13 mouse cellular contexts compared by ENCODE assay signal in genomic region chr11:95088286-95088685, GRCm38 (mm10). TPM values are rescaled to one million over a fixed set of nuclear protein-coding genes. Genes with fewer than 3 reads are reported as not detected.
A peak's percentile ranks its signal among the peaks of the same experiment; 100 is the strongest.
DNase-seq lines count a peak whose midpoint lies in the region; ATAC-seq and TF ChIP-seq lines count a peak whose summit lies in the region.
"Had no signal": no experiment of that assay in that cellular context is flagged by ENCODE, and none has a peak within 500 bp of the region (broad histone marks: within the 10 kb centered on the region; RNA-seq: fewer than 3 reads in every experiment).

No protein-coding gene starts in this region.

- no peak overlapping the region for H3K9ac ChIP-seq in hindbrain, postnatal 0 days (replicated peaks; ENCODE audit: low read length)
- H3K9ac ChIP-seq in hindbrain, embryonic 14.5 days = no peak overlapping the region
- H3K9ac ChIP-seq in lung, embryonic 16.5 days (ENCODE audit: low read length) = no peak overlapping the region
- no peak overlapping the region for H3K9ac ChIP-seq in stomach, embryonic 15.5 days
- H3K9ac ChIP-seq: embryonic facial prominence, embryonic 13.5 days; liver, embryonic 13.5 days had no signal

- WGBS in hindbrain, postnatal 0 days = 68% methylated on average over 7 of the region's 7 CpGs
- 64% methylated on average over 7 of the region's 7 CpGs for WGBS in hindbrain, embryonic 14.5 days
- WGBS in lung, embryonic 16.5 days = 43% methylated on average over 7 of the region's 7 CpGs
- WGBS in stomach, embryonic 15.5 days = 58% methylated on average over 7 of the region's 7 CpGs

- H3K9me3 ChIP-seq in hindbrain, postnatal 0 days (ENCODE audit: low read length) = no peaks in the 10 kb centered on the region
- H3K9me3 ChIP-seq in hindbrain, embryonic 14.5 days (ENCODE audit: control insufficient read depth, low read length) = no peaks in the 10 kb centered on the region
- H3K9me3 ChIP-seq in lung, embryonic 16.5 days (ENCODE audit: control insufficient read depth, low read length) = no peaks in the 10 kb centered on the region
- H3K9me3 ChIP-seq in stomach, embryonic 15.5 days = no peaks in the 10 kb centered on the region
- H3K9me3 ChIP-seq: embryonic facial prominence, embryonic 13.5 days; liver, embryonic 13.5 days had no signal

- no peaks in the 10 kb centered on the region for H3K36me3 ChIP-seq in hindbrain, postnatal 0 days (ENCODE audit: insufficient read depth, low read length)
- no peaks in the 10 kb centered on the region for H3K36me3 ChIP-seq in hindbrain, embryonic 14.5 days (replicated peaks; ENCODE audit: control insufficient read depth, insufficient read depth)
- H3K36me3 ChIP-seq in lung, embryonic 16.5 days (ENCODE audit: control insufficient read depth, insufficient read depth, low read length) = no peaks in the 10 kb centered on the region
- no peaks in the 10 kb centered on the region for H3K36me3 ChIP-seq in stomach, embryonic 15.5 days
- H3K36me3 ChIP-seq: embryonic facial prominence, embryonic 13.5 days; liver, embryonic 13.5 days had no signal

- 0 out of 2 replicates have a peak overlapping the region, but pooled peaks have one; percentile 11 for H3K27ac ChIP-seq in hindbrain, postnatal 0 days
- H3K27ac ChIP-seq in hindbrain, embryonic 14.5 days = no peak overlapping the region
- H3K27ac ChIP-seq in lung, embryonic 16.5 days (ENCODE audit: low read length) = peak overlapping the region; percentile 62
- H3K27ac ChIP-seq in stomach, embryonic 15.5 days = peak overlapping the region; percentile 78
- H3K27ac ChIP-seq: embryonic facial prominence, embryonic 13.5 days; liver, embryonic 13.5 days had no signal

- no peak overlapping the region for H3K4me2 ChIP-seq in hindbrain, postnatal 0 days (ENCODE audit: low read depth, low read length)
- H3K4me2 ChIP-seq in hindbrain, embryonic 14.5 days (replicated peaks) = no peak overlapping the region
- H3K4me2 ChIP-seq in lung, embryonic 16.5 days (ENCODE audit: low read depth, low read length) = no peak overlapping the region
- H3K4me2 ChIP-seq in stomach, embryonic 15.5 days = no peak overlapping the region
- H3K4me2 ChIP-seq: embryonic facial prominence, embryonic 13.5 days; liver, embryonic 13.5 days had no signal

- no peak for DNase-seq in hindbrain, postnatal 0 days (ENCODE audit: low spot score)
- no peak for DNase-seq in hindbrain, embryonic 14.5 days (ENCODE audit: low spot score)
- DNase-seq in lung, postnatal 14 days = no peak
- DNase-seq in urinary bladder, postnatal 36 days (ENCODE audit: low spot score in 2 of 2) = no peak
- DNase-seq: liver, embryonic 13.5 days; midbrain, embryonic 14.5 days; thymus, postnatal 14 days had no signal

- no peak overlapping the region for H3K4me3 ChIP-seq in hindbrain, postnatal 0 days (ENCODE audit: low read length)
- H3K4me3 ChIP-seq in hindbrain, embryonic 14.5 days (replicated peaks; ENCODE audit: low read length) = no peak overlapping the region
- H3K4me3 ChIP-seq in lung, embryonic 16.5 days (ENCODE audit: low read length) = no peak overlapping the region
- H3K4me3 ChIP-seq in stomach, embryonic 15.5 days (replicated peaks) = no peak overlapping the region
- H3K4me3 ChIP-seq: embryonic facial prominence, embryonic 13.5 days; liver, embryonic 13.5 days had no signal

- no peaks in the 10 kb centered on the region for H3K27me3 ChIP-seq in hindbrain, postnatal 0 days (ENCODE audit: insufficient read depth, low read length)
- no peaks in the 10 kb centered on the region for H3K27me3 ChIP-seq in hindbrain, embryonic 14.5 days (ENCODE audit: control insufficient read depth, insufficient read depth, low read length)
- H3K27me3 ChIP-seq in lung, embryonic 16.5 days (ENCODE audit: control insufficient read depth, insufficient read depth, low read depth, low read length) = no peaks in the 10 kb centered on the region
- no peaks in the 10 kb centered on the region for H3K27me3 ChIP-seq in stomach, embryonic 15.5 days (replicated peaks)
- H3K27me3 ChIP-seq: embryonic facial prominence, embryonic 13.5 days had no signal

- TF ChIP-seq CTCF in hindbrain, postnatal 0 days (IDR thresholded peaks at IDR 0.05; ENCODE audit: low read depth) = no peak

- no peak for ATAC-seq in hindbrain, postnatal 0 days
- ATAC-seq in hindbrain, embryonic 14.5 days (ENCODE audit: low FRiP score) = no peak
- no peak for ATAC-seq in lung, embryonic 16.5 days (ENCODE audit: low read depth)
- peak; percentile 42; the same call in 1 of the 2 replicates for ATAC-seq in granulocyte monocyte progenitor cell, adult 5-6 weeks (replicated peaks; ENCODE audit: poor library complexity, severe bottlenecking)
- no peak for ATAC-seq in stomach, embryonic 15.5 days (ENCODE audit: insufficient read depth, low FRiP score, low read depth)

- 0 out of 2 replicates have a peak, but pooled peaks cover 10% of the 10 kb centered on the region for H3K4me1 ChIP-seq in hindbrain, postnatal 0 days (ENCODE audit: insufficient read depth, low read length)
- H3K4me1 ChIP-seq in hindbrain, embryonic 14.5 days (replicated peaks; ENCODE audit: control insufficient read depth, insufficient read depth, low read length) = 0 out of 2 replicates have a peak, but pooled peaks cover 3% of the 10 kb centered on the region
- peaks cover 34% of the 10 kb centered on the region for H3K4me1 ChIP-seq in lung, embryonic 16.5 days (replicated peaks; ENCODE audit: control insufficient read depth, insufficient read depth, low read length)
- peaks cover 17% of the 10 kb centered on the region; the same call in 1 of the 2 replicates for H3K4me1 ChIP-seq in stomach, embryonic 15.5 days

RNA-seq across cellular contexts. Expression of gene Itga3, which starts 11.7 kb away (rescaled TPM):
- total RNA-seq in hindbrain, postnatal 0 days (2014; rRNA removed) = 55.4 and 68.8 TPM in 2 replicates
- 13.2 and 14.4 TPM in 2 replicates for polyA plus RNA-seq in hindbrain, postnatal 0 days (2015; fragmentation: Nextera tagmentation; extraction: Ambion mirVana)
- polyA plus RNA-seq in hindbrain, embryonic 14.5 days (2014; fragmentation: Nextera tagmentation; extraction: Ambion mirVana) = 15.6 and 16.9 TPM in 2 replicates
- 23.3 and 25.8 TPM in 2 replicates for polyA plus RNA-seq in lung, embryonic 16.5 days (2015; fragmentation: Nextera tagmentation; extraction: Ambion mirVana)
- total RNA-seq in granulocyte monocyte progenitor cell, adult 5-6 weeks (2014; fragmentation: Nextera tagmentation) = not detected in 2 replicates
- not detected in 2 replicates for total RNA-seq in granulocyte monocyte progenitor cell, adult 5-6 weeks (2017)
- 23.8 and 24.1 TPM in 2 replicates for polyA plus RNA-seq in stomach, embryonic 15.5 days (2015; fragmentation: Nextera tagmentation; extraction: Ambion mirVana)

RNA-seq across cellular contexts. Expression of gene Dlx3, which starts 31.6 kb away (rescaled TPM):
- total RNA-seq in hindbrain, postnatal 0 days (2014; rRNA removed) = 0.18 and 0.37 TPM in 2 replicates
- 0.23 and 0.28 TPM in 2 replicates for polyA plus RNA-seq in hindbrain, postnatal 0 days (2015; fragmentation: Nextera tagmentation; extraction: Ambion mirVana)
- 0.07 and 0.27 TPM in 2 replicates for polyA plus RNA-seq in hindbrain, embryonic 14.5 days (2014; fragmentation: Nextera tagmentation; extraction: Ambion mirVana)
- polyA plus RNA-seq in lung, embryonic 16.5 days (2015; fragmentation: Nextera tagmentation; extraction: Ambion mirVana) = 0.31 and 0.77 TPM in 2 replicates
- total RNA-seq in granulocyte monocyte progenitor cell, adult 5-6 weeks (2014; fragmentation: Nextera tagmentation) = not detected in 2 replicates
- not detected in 2 replicates for total RNA-seq in granulocyte monocyte progenitor cell, adult 5-6 weeks (2017)
- polyA plus RNA-seq in stomach, embryonic 15.5 days (2015; fragmentation: Nextera tagmentation; extraction: Ambion mirVana) = 1.9 and 2.0 TPM in 2 replicates
- total RNA-seq: heart, postnatal 25 days; left cerebral cortex, adult 18-20 months had no signal

RNA-seq across cellular contexts. Expression of gene Pdk2, which starts 47.1 kb away (rescaled TPM):
- total RNA-seq in hindbrain, postnatal 0 days (2014; rRNA removed) = 25.0 and 32.0 TPM in 2 replicates
- 46.8 and 49.0 TPM in 2 replicates for polyA plus RNA-seq in hindbrain, postnatal 0 days (2015; fragmentation: Nextera tagmentation; extraction: Ambion mirVana)
- 22.7 and 25.2 TPM in 2 replicates for polyA plus RNA-seq in hindbrain, embryonic 14.5 days (2014; fragmentation: Nextera tagmentation; extraction: Ambion mirVana)
- 37.3 and 43.3 TPM in 2 replicates for polyA plus RNA-seq in lung, embryonic 16.5 days (2015; fragmentation: Nextera tagmentation; extraction: Ambion mirVana)
- 8.5 and 9.8 TPM in 2 replicates for total RNA-seq in granulocyte monocyte progenitor cell, adult 5-6 weeks (2014; fragmentation: Nextera tagmentation)
- 0.60 and 1.8 TPM in 2 replicates for total RNA-seq in granulocyte monocyte progenitor cell, adult 5-6 weeks (2017)
- polyA plus RNA-seq in stomach, embryonic 15.5 days (2015; fragmentation: Nextera tagmentation; extraction: Ambion mirVana) = 30.2 and 35.1 TPM in 2 replicates

RNA-seq across cellular contexts. Expression of gene Dlx4, which starts 57.8 kb away (rescaled TPM):
- 0.52 and 0.68 TPM in 2 replicates for total RNA-seq in hindbrain, postnatal 0 days (2014; rRNA removed)
- polyA plus RNA-seq in hindbrain, postnatal 0 days (2015; fragmentation: Nextera tagmentation; extraction: Ambion mirVana) = 0.29 and 0.43 TPM in 2 replicates
- polyA plus RNA-seq in hindbrain, embryonic 14.5 days (2014; fragmentation: Nextera tagmentation; extraction: Ambion mirVana) = not detected in 2 replicates
- polyA plus RNA-seq in lung, embryonic 16.5 days (2015; fragmentation: Nextera tagmentation; extraction: Ambion mirVana) = 1.0 and 1.3 TPM in 2 replicates
- not detected in 2 replicates for total RNA-seq in granulocyte monocyte progenitor cell, adult 5-6 weeks (2014; fragmentation: Nextera tagmentation)
- total RNA-seq in granulocyte monocyte progenitor cell, adult 5-6 weeks (2017) = not detected in 2 replicates
- polyA plus RNA-seq in stomach, embryonic 15.5 days (2015; fragmentation: Nextera tagmentation; extraction: Ambion mirVana) = 0.46 and 0.58 TPM in 2 replicates
